Mouse (Mus musculus): ENCODE measurements around the gene Anapc15-ps.

Anapc15-ps gene

DNA sequence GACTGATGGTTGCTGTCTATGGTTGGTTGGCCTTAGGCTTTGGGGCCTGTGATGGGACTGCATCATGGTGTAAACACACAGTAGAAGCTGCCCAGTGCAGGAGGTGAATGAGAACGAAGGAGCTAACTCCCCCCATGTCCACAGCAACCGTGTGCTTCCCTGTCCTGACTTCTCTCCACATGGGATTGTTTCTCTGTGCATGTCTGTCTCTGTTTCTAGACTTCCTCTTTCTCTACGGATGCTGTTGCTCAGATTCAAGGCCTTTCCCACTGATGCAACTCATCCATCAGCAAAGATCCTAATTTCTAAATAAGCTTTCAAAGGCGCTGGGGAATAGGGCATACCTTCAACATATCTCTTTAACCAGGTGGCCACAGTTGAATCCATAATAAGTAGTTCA, 3.4 kb downstream of the Anapc15-ps start:
- no peak for DNase-seq (ENCODE audit: low spot score in 2 of 2)

DNA sequence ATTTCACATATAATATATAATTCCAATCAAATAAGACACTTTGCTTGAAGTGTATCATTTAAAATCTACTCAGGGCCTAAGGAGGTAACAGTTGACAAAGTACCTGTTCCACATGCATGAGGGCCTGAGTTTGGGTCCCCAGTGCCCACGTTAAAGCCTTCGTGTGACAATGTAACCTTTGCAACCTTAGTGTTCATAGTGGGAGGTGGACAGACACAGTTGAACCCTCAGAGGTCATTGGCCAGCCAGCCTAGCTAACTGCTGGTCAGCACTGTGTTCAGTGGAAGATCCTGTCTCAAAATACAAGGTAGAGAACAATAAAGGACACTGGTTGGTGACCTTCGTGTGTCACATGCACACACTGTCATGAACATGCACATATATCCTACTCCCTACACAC, 4.2 kb downstream of the Anapc15-ps start:
- DNase-seq (ENCODE audit: low spot score in 2 of 2) = no peak

- no peak for DNase-seq (ENCODE audit: low spot score in 2 of 2)
These were observed 5.8 kb downstream of the Anapc15-ps start for GRCm38 (mm10) chr10:95667371-95668030.

DNA sequence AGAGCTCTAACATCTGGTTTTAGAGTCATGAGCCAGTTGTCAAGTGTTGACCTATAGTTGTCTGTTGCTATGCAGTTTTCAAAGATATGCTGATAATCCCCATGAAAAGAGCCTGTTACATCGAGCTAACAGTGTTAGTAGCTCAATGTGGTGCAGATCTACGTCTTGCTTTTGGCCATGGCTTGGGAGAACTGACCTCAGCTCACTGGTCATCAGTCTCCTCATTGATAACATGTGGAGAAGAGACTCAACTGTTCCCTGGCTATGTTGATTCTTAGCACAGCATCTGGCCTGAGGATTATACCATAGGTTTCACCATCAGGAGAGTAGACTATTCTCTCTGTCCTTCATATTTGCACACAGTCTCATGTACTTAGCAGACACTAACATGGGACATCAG, 6.5 kb downstream of the Anapc15-ps start:
- no peak for DNase-seq (ENCODE audit: low spot score in 2 of 2)

DNA sequence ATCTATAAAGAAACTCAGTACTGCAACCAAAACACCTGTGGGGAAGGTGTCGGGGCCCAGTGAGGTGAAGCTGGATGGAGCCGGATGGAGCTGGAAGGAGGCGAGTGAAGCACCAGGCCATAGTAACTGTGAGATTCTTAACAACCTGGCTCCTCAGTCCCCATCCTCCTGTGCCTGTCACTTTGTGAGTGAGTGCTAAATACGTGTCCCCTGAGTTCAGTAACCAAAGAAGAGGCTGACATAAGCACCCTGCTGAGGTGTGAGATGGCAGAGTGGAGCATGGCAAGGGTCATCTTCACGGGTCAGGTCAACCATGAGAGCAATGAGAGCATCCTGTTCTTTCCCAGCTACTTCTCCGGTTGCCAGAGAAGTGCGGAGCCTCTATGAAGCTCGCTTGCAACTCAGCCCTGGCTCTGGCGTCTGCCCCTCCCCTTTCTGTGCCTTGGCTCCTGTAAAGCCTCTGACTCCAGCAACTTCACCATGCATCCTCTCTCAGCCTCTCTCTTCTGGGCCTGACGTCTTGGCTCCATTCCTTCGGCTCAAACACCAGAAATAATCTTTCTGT, 7.7 kb downstream of the Anapc15-ps start:
- no peak for DNase-seq (ENCODE audit: low spot score in 2 of 2)

GRCm38 (mm10) chr10:95664613-95665012, 8.6 kb downstream of the Anapc15-ps start:
- no peak for DNase-seq (ENCODE audit: low spot score in 2 of 2)

GRCm38 (mm10) chr10:95660356-95660755, 12.9 kb downstream of the Anapc15-ps start:
- no peak for DNase-seq (ENCODE audit: low spot score in 2 of 2)

DNA sequence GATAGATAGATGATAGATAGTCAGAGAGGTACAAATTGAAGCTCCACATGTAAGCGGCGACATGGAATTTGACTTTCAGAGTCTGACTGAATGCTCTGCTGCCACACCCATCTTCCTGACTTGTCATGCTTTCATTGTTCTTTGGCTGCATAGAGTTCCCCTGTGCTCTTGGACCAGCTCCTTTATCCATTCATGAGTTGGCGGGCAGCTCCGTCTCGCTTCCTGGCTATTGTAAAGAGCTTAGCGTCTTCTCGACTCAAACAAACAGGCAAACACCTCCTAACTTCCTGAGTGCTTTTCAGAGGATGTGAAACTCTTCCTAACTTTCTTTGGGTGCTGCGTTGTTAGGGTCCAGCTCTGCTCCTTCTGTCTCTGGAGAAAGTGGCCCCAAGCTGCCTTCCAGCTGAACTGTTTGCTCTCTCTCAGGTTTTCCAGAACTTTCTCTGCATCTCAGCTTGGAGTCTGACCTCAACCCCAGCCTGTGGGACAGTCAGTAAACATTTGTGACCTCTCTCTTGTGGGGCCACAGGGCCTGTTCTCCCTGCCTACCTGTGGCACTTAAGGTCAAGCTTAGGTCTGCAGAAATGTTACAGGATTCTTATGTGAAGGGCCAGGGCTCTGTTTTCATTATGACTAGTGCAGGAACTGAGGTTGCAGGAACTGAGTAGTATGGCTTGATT, 13.6 kb downstream of the Anapc15-ps start:
- DNase-seq (ENCODE audit: low spot score in 2 of 2) = no peak

- DNase-seq (ENCODE audit: low spot score in 2 of 2) = no peak
These were observed 14.4 kb downstream of the Anapc15-ps start for GRCm38 (mm10) chr10:95658836-95659343.

DNA sequence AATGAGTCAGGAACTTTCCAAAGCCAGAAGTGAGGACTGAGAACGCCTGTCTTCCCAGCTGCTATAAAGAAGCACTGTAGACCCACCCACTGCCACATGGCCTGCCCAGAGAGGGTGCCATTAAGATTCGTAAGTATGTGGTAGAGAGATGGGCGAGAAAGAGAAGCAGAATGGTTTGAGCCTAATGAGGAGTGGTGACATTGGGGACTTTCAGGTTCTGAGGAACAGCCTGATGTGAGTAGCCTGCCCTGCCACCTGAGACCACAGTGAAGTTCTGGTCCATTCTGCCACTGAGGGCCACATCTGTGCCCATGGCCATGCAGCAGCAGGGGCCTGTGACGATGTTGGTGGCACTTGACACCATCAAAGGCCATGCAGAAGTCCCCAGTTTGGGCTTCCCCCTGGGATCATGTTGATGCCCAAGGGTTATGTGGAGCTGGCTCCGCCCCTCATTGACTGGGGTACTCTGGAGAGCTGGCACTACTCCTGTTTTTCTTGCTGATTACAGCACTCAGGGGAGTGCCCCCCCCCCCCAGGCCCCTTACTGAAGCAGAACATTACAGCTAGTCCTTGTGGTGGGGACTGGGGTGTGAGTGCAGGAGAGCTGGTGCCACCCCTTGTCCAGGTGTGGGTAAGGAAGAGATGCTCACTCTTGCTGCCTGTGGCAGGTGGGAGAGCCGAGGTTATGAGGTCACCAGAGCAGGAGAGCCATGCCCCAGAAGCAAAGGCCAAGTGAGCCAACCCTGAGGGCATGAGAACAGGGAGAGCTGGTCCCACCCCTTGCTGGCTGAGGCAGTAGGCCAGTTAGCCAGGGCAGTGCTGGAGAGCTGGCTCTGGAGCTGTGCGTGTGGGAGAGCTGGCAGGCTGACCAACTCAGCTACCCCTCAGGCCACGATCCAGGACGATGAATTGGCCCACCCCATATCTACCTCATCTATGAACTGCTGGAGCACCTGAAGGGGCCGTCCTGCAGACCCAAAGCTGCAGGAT, 16.7 kb downstream of the Anapc15-ps start:
- no peak for DNase-seq (ENCODE audit: low spot score in 2 of 2)

DNA sequence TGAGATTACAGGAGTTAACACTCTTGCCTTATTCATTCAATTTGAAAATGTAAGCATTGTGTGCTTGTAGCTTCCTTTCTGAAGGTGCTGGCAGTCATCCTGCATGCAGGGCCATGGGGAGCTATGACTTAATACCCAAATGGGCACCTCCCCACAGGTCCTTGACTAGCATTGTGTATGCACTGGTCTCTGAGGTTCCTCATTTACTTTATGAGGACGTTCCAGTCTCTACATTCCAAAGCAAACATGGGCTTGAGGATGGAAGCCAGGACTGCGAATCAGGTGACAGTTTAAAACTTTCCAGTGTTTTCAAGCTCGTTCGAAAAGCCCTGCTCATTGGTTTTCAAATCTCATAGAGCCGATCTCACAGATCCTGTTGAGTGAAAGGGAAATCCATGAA, 21.1 kb downstream of the Anapc15-ps start:
- DNase-seq (ENCODE audit: low spot score in 2 of 2) = no peak

GRCm38 (mm10) chr10:95648326-95648888, 24.8 kb downstream of the Anapc15-ps start:
- no peak for DNase-seq (ENCODE audit: low spot score in 2 of 2)

GRCm38 (mm10) chr10:95647128-95647527, 26.1 kb downstream of the Anapc15-ps start:
- DNase-seq (ENCODE audit: low spot score in 2 of 2) = no peak

DNA sequence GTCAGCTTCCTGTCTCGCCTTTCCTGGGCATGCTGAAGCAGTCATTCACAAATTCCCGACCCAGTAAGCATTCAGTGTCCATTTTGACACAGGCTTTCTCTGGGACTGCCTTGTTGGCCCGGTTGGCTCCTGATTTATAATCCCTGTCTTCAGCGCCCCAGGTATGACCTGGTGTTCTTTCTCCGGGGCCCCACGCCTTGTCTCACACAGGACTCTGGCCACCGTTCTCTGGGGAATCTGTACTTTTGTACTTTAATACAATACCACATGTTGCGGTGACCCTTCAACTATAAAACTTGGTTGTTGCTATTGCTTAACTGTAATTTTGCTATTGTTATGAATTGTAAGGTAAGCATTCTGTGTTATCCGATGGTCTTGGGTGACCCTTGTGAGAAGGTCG, 26.7 kb downstream of the Anapc15-ps start:
- DNase-seq (ENCODE audit: low spot score in 2 of 2) = no peak

- DNase-seq (ENCODE audit: low spot score in 2 of 2) = peak in 1 of 2 experiments; percentile 26
These were observed 29.4 kb downstream of the Anapc15-ps start for GRCm38 (mm10) chr10:95643696-95644360.

GRCm38 (mm10) chr10:95643042-95643441, 30.2 kb downstream of the Anapc15-ps start:
- DNase-seq (ENCODE audit: low spot score in 2 of 2) = no peak

GRCm38 (mm10) chr10:95641335-95641734, 31.9 kb downstream of the Anapc15-ps start:
- no peak for DNase-seq (ENCODE audit: low spot score in 2 of 2)

- DNase-seq (ENCODE audit: low spot score in 2 of 2) = no peak
These were observed 33.8 kb downstream of the Anapc15-ps start for GRCm38 (mm10) chr10:95639429-95639828.

DNA sequence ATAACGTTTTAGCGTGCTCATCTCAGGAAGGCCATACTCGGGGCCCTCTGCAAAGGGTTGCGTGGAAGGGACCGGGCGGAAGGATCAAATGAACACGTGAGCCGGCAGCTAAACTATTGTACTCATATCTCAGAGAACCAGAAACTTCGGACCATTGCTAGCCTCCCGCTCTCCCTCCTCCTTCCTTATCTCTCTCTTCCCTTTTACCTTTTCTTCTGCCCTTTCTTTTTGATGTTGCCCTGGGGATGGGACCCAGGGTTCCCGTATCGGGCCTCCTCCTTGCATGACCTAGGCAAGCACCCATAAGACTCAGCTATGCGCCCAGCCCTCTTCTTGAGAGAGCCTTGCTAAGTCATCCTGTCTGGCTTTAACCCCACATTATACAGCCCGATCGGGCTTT, 38.5 kb downstream of the Anapc15-ps start:
- no peak for DNase-seq (ENCODE audit: low spot score in 2 of 2)

DNA sequence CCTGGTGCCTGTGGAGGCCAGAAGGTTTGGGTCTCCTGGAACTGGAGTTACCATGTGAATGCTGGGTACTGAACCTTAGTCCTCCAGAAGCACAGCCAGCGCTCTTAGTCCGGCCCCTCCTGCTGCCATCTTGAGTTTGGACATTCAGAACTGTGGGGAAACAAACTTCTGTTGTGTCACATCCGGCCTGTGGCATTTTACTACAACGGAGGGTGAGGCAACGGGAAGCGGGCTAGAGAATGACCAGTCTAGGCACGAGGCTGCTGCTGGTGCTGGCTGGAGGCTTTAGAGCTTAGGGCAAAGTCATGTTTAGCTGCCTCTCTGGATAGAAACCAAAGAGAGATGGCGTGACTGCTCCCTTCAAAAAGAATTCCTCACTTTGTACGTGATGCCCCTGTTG, 39.0 kb downstream of the Anapc15-ps start:
- no peak for DNase-seq (ENCODE audit: low spot score in 2 of 2)

DNA sequence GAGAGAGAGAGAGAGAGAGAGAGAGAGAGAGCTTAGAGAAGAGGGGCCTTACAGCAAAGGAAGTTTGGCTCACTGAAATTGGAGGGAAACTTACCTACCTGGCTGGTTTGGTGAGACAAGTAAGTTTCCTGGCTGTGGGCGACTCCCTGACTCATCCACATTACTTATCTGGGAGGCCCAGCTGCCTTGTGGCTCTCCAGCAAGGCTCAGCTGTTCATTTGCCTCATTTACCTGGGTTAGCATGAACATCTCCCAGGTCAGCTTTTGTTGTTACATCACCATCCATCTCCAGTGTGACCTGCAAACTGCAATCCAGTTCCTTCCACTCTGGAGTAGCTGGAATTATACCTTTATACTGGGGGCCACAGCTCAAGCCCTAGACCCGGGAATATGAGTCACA, 41.7 kb downstream of the Anapc15-ps start:
- no peak for DNase-seq (ENCODE audit: low spot score in 2 of 2)

Data from urinary bladder, adult 18-20 months (tissue).